Mouse (Mus musculus) heart, embryonic 15.5 days (tissue): ENCODE data around the gene Lamp2. TPM values are rescaled to one million over a fixed set of nuclear protein-coding genes. Genes with fewer than 3 reads are reported as not detected.

ENCODE experiments used
- ATAC-seq: fragments of 200-750 bp; cut with Nextera tagmentation; replicated peaks from 2 replicates; pipeline ENCODE4 v1.8.0; 2017; ENCODE audit warnings: low read depth, moderate TSS enrichment; ENCODE audit not compliant: insufficient number of reproducible peaks, insufficient read depth, low FRiP score
- H3K27ac ChIP-seq: fragments of 300-500 bp; sonication (generic); 2 replicates; pipeline ENCODE4 v1.5.1; 2015; ENCODE audit warnings: mild to moderate bottlenecking, inconsistent platforms
- H3K27me3 ChIP-seq: fragments of 300-500 bp; sonication (generic); 2 replicates; pipeline ENCODE4 v1.6.1; 2015; ENCODE audit warnings: inconsistent platforms
- H3K36me3 ChIP-seq: fragments of 300-500 bp; sonication (generic); 2 replicates; pipeline ENCODE4 v1.6.1; 2015; ENCODE audit warnings: mild to moderate bottlenecking, inconsistent platforms
- H3K4me1 ChIP-seq: fragments of 300-500 bp; sonication (generic); replicated peaks from 2 replicates; pipeline ENCODE4 v1.6.1; 2015; ENCODE audit warnings: inconsistent platforms
- H3K4me2 ChIP-seq: fragments of 300-500 bp; sonication (generic); 2 replicates; pipeline ENCODE4 v1.6.1; 2015; ENCODE audit warnings: inconsistent platforms, mild to moderate bottlenecking, moderate library complexity
- H3K4me3 ChIP-seq: fragments of 300-500 bp; sonication (generic); 2 replicates; pipeline ENCODE4 v1.5.1; 2015; ENCODE audit warnings: mild to moderate bottlenecking, inconsistent platforms
- H3K9ac ChIP-seq: fragments of 300-500 bp; sonication (generic); 2 replicates; pipeline ENCODE4 v1.6.1; 2015; ENCODE audit warnings: mild to moderate bottlenecking, inconsistent platforms
- H3K9me3 ChIP-seq: fragments of 300-500 bp; sonication (generic); replicated peaks from 2 replicates; pipeline ENCODE4 v1.6.1; 2016; ENCODE audit warnings: inconsistent platforms
- WGBS: fragments of 180-500 bp; shearing (Covaris S2); methylation state at CpG from one replicate; pipeline ENCODE4 v1.1.7; 2015; ENCODE audit warnings: mixed read lengths; 5-methylcytosine and 5-hydroxymethylcytosine counted together
- polyA plus RNA-seq: library from polyadenylated mRNA; unstranded; fragments of >200 nt; fragmentation: Nextera tagmentation; extraction: Ambion mirVana; gene quantifications from 2 replicates; pipeline ENCODE4 v1.2.1, GENCODE M21; 2015

Lamp2 gene
- polyA plus RNA-seq, 1 experiment from 2014 or later: 133 TPM

DNA sequence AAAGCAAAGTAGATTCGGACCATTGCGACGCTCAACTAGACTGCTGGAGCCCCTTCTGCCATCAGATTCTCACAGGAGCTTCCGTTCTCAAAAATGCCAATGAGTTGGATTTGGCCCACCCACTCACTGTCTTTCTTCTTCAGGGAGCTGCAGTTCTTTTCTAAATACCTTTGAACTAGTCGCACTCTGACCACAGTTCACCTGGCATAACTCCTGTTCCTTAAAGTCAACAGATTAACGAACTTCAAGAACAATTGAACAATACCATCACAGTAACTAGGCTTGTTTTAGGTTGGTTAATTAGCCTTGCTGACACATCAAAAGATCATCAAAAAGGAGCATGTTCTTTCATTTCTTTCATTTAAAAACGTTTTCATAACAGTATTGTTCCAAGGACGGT, 2.8 kb upstream of the Lamp2 start:
- Histone ChIP-seq H3K9ac (no peak overlapping the region), H3K9me3 (no peaks in the 10 kb centered on the region), H3K36me3 (no peaks in the 10 kb centered on the region), H3K4me2 (no peak overlapping the region), H3K4me3 (no peak overlapping the region), H3K4me1 (0 out of 2 replicates have a peak, but pooled peaks cover 5% of the 10 kb centered on the region), H3K27me3 (no peaks in the 10 kb centered on the region), H3K27ac (no peak overlapping the region)
- no peak for ATAC-seq
- WGBS: 79% methylated on average over 8 of the region's 8 CpGs

DNA sequence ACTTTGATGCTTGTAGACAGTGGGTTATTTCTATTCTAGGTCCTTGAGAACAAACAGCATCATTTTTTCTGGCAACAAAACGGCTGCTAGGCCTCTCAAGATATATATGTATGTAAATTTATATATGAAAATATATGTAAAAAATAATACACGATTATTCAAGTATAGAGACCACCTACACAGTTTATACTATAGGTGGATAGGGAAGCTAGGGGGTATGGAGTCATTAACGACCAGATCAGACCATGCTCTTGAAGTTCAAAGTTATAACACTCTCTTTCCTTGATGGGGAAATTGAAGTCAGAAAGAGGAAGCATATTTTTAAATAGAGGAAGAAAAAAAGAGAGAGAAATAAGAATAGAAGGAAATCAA, 367 bp upstream of the Lamp2 start:
- no peak for ATAC-seq
- Histone ChIP-seq H3K9ac (no peak overlapping the region), H3K27ac (no peak overlapping the region), H3K9me3 (no peaks in the 10 kb centered on the region), H3K4me2 (no peak overlapping the region), H3K36me3 (no peaks in the 10 kb centered on the region), H3K27me3 (no peaks in the 10 kb centered on the region), H3K4me1 (0 out of 2 replicates have a peak, but pooled peaks cover 5% of the 10 kb centered on the region), H3K4me3 (no peak overlapping the region)
- 30% methylated on average over 3 of the region's 3 CpGs for WGBS

- Histone ChIP-seq H3K4me2 (peak overlapping the region; percentile 57), H3K4me3 (peak overlapping the region; percentile 66), H3K36me3 (no peaks in the 10 kb centered on the region), H3K4me1 (0 out of 2 replicates have a peak, but pooled peaks cover 7% of the 10 kb centered on the region), H3K27me3 (no peaks in the 10 kb centered on the region), H3K9ac (peak overlapping the region; percentile 66), H3K9me3 (no peaks in the 10 kb centered on the region), H3K27ac (peak overlapping the region; percentile 85)
- WGBS: 15% methylated on average over 7 of the region's 7 CpGs
- no peak; the same call in 1 of the 2 replicates for ATAC-seq
Measured at GRCm38 (mm10) chrX:38455474-38455873, 780 bp downstream of the Lamp2 start.

- Histone ChIP-seq H3K27me3 (no peaks in the 10 kb centered on the region), H3K9ac (peak overlapping the region; percentile 66; the same call in 1 of the 2 replicates), H3K27ac (no peak overlapping the region), H3K4me3 (peak overlapping the region; percentile 66), H3K4me2 (peak overlapping the region; percentile 57), H3K4me1 (0 out of 2 replicates have a peak, but pooled peaks cover 7% of the 10 kb centered on the region), H3K9me3 (no peaks in the 10 kb centered on the region), H3K36me3 (peaks cover 3% of the 10 kb centered on the region; the same call in 1 of the 2 replicates)
- WGBS: 24% methylated on average over 2 of the region's 2 CpGs
- no peak for ATAC-seq
Measured at GRCm38 (mm10) chrX:38454900-38455299, 1.4 kb downstream of the Lamp2 start.

GRCm38 (mm10) chrX:38453924-38454323, 2.3 kb downstream of the Lamp2 start:
- no peak overlapping the region for H3K9ac ChIP-seq

GRCm38 (mm10) chrX:38450476-38450875, 5.8 kb downstream of the Lamp2 start:
- no peak overlapping the region for H3K4me3 ChIP-seq
- H3K27ac ChIP-seq: no peak overlapping the region
- H3K9ac ChIP-seq: no peak overlapping the region
- H3K4me1 ChIP-seq: 0 out of 2 replicates have a peak, but pooled peaks cover 7% of the 10 kb centered on the region
- H3K4me2 ChIP-seq: no peak overlapping the region
- no peaks in the 10 kb centered on the region for H3K27me3 ChIP-seq
- WGBS: 71% methylated on average over 6 of the region's 6 CpGs
- no peaks in the 10 kb centered on the region for H3K9me3 ChIP-seq
- H3K36me3 ChIP-seq: peaks cover 14% of the 10 kb centered on the region
- ATAC-seq: no peak

More at GRCm38 (mm10) chrX:38453924-38454323, 2.3 kb downstream of the Lamp2 start:
- Histone ChIP-seq H3K27ac (no peak overlapping the region), H3K27me3 (no peaks in the 10 kb centered on the region), H3K4me2 (no peak overlapping the region), H3K36me3 (peaks cover 12% of the 10 kb centered on the region), H3K4me1 (0 out of 2 replicates have a peak, but pooled peaks cover 7% of the 10 kb centered on the region), H3K9me3 (no peaks in the 10 kb centered on the region), H3K4me3 (no peak overlapping the region)
- ATAC-seq: no peak
- 80% methylated on average over 5 of the region's 5 CpGs for WGBS

- 89% methylated on average over 1 of the region's 1 CpGs for WGBS
- H3K27me3 ChIP-seq: no peaks in the 10 kb centered on the region
- H3K4me1 ChIP-seq: no peaks in the 10 kb centered on the region
- no peak overlapping the region for H3K9ac ChIP-seq
- H3K4me3 ChIP-seq: no peak overlapping the region
- ATAC-seq: no peak
- H3K4me2 ChIP-seq: no peak overlapping the region
- H3K27ac ChIP-seq: no peak overlapping the region
- peaks cover 18% of the 10 kb centered on the region for H3K36me3 ChIP-seq
- no peaks in the 10 kb centered on the region for H3K9me3 ChIP-seq
Measured at GRCm38 (mm10) chrX:38445705-38446104, 10.5 kb downstream of the Lamp2 start.

- 78% methylated on average over 1 of the region's 1 CpGs for WGBS
- Histone ChIP-seq H3K9me3 (no peaks in the 10 kb centered on the region), H3K4me2 (no peak overlapping the region), H3K36me3 (peaks cover 4% of the 10 kb centered on the region), H3K4me3 (no peak overlapping the region), H3K27me3 (no peaks in the 10 kb centered on the region), H3K4me1 (peaks cover 5% of the 10 kb centered on the region; the same call in 1 of the 2 replicates), H3K9ac (no peak overlapping the region), H3K27ac (no peak overlapping the region)
- ATAC-seq: no peak
Measured at GRCm38 (mm10) chrX:38442425-38442824, 13.8 kb downstream of the Lamp2 start.

GRCm38 (mm10) chrX:38439629-38440028, 16.6 kb downstream of the Lamp2 start:
- no peaks in the 10 kb centered on the region for H3K27me3 ChIP-seq
- ATAC-seq: peak; percentile 31; the same call in 1 of the 2 replicates
- H3K9me3 ChIP-seq: no peaks in the 10 kb centered on the region
- H3K4me3 ChIP-seq: no peak overlapping the region
- H3K4me1 ChIP-seq: peaks cover 5% of the 10 kb centered on the region; the same call in 1 of the 2 replicates
- peaks cover 7% of the 10 kb centered on the region for H3K36me3 ChIP-seq
- H3K9ac ChIP-seq: no peak overlapping the region
- no peak overlapping the region for H3K4me2 ChIP-seq
- 37% methylated on average over 2 of the region's 2 CpGs for WGBS
- no peak overlapping the region for H3K27ac ChIP-seq

GRCm38 (mm10) chrX:38438147-38438791, 18.0 kb downstream of the Lamp2 start:
- ATAC-seq: no peak; the same call in 1 of the 2 replicates

GRCm38 (mm10) chrX:38429455-38429854, 26.8 kb downstream of the Lamp2 start:
- H3K36me3 ChIP-seq: peaks cover 10% of the 10 kb centered on the region
- H3K27ac ChIP-seq: no peak overlapping the region
- H3K9ac ChIP-seq: no peak overlapping the region
- no peaks in the 10 kb centered on the region for H3K27me3 ChIP-seq
- no peak overlapping the region for H3K4me2 ChIP-seq
- H3K9me3 ChIP-seq: no peaks in the 10 kb centered on the region
- no peaks in the 10 kb centered on the region for H3K4me1 ChIP-seq
- no peak overlapping the region for H3K4me3 ChIP-seq
- no peak for ATAC-seq
- 82% methylated on average over 4 of the region's 4 CpGs for whole genome bisulfite sequencing

More at GRCm38 (mm10) chrX:38438147-38438791, 18.0 kb downstream of the Lamp2 start:
- no peak overlapping the region for H3K4me2 ChIP-seq
- H3K4me1 ChIP-seq: peaks cover 5% of the 10 kb centered on the region; the same call in 1 of the 2 replicates
- peaks cover 7% of the 10 kb centered on the region for H3K36me3 ChIP-seq
- H3K27me3 ChIP-seq: no peaks in the 10 kb centered on the region
- H3K9ac ChIP-seq: no peak overlapping the region
- no peak overlapping the region for H3K27ac ChIP-seq
- no peak overlapping the region for H3K4me3 ChIP-seq
- WGBS: 42% methylated on average over 7 of the region's 7 CpGs
- H3K9me3 ChIP-seq: no peaks in the 10 kb centered on the region
